Mouse (Mus musculus) C2C12 (cell line): ENCODE data around the gene Cep19. TPM values are rescaled to one million over a fixed set of nuclear protein-coding genes. Genes with fewer than 3 reads are reported as not detected.

ENCODE experiments used
- H3K27me3 ChIP-seq: one replicate; pipeline ENCODE4 v1.6.1; 2011; ENCODE audit not compliant: control insufficient read depth, insufficient read depth, insufficient read length
- H3K36me3 ChIP-seq: one replicate; pipeline ENCODE4 v1.6.1; 2011; ENCODE audit not compliant: control insufficient read depth, insufficient read depth
- H3K4me3 ChIP-seq: one replicate; pipeline ENCODE4 v1.5.1; 2011; ENCODE audit warnings: mild to moderate bottlenecking, control low read depth; ENCODE audit not compliant: poor library complexity, insufficient read depth, severe bottlenecking
- H3K79me2 ChIP-seq: one replicate; pipeline ENCODE4 v1.6.1; 2011; ENCODE audit not compliant: control insufficient read depth, insufficient read depth
- H3K79me3 ChIP-seq: one replicate; pipeline ENCODE4 v1.6.1; 2011; ENCODE audit warnings: low read depth, control low read depth
- H3ac ChIP-seq: one replicate; pipeline ENCODE3; 2011; ENCODE audit warnings: low read depth; ENCODE audit not compliant: control insufficient read depth, insufficient read length
- CEBPB ChIP-seq: IDR thresholded peaks from one replicate; pipeline ENCODE4 v1.6.1; 2011; ENCODE audit warnings: low read depth, mild to moderate bottlenecking, control low read depth, moderate library complexity
- CTCF ChIP-seq: IDR thresholded peaks from one replicate; pipeline ENCODE4 v1.5.1; 2011; ENCODE audit not compliant: control insufficient read depth, insufficient read depth, insufficient read length
- FOSL1 ChIP-seq: IDR thresholded peaks from one replicate; pipeline ENCODE4 v1.8.0; 2011; ENCODE audit warnings: mild to moderate bottlenecking, low read length; ENCODE audit not compliant: poor library complexity, insufficient read depth, severe bottlenecking
- MAX ChIP-seq: IDR thresholded peaks from one replicate; pipeline ENCODE4 v1.6.1; 2011; ENCODE audit warnings: mild to moderate bottlenecking, control low read depth
- MYOD1 ChIP-seq: IDR thresholded peaks from one replicate; pipeline ENCODE4 v1.6.1; 2011; ENCODE audit warnings: low read depth; ENCODE audit not compliant: control insufficient read depth, insufficient read length
- MYOG ChIP-seq: IDR thresholded peaks from one replicate; pipeline ENCODE4 v1.6.1; 2011; ENCODE audit not compliant: control insufficient read depth, insufficient read length; ENCODE audit errors: extremely low read depth
- USF1 ChIP-seq: IDR thresholded peaks from one replicate; pipeline ENCODE4 v1.6.1; 2011; ENCODE audit warnings: low read depth, mild to moderate bottlenecking, control low read depth, moderate library complexity
- polyA plus RNA-seq: library from polyadenylated mRNA; unstranded; fragments of >200 nt; fragmentation: generic; extraction: Trizol; gene quantifications from one replicate; pipeline ENCODE4 v1.2.1, GENCODE M21; 2012; ENCODE audit warnings: missing spikeins

Cep19 gene
- polyA plus RNA-seq, 1 experiment = 4.2 TPM

GRCm38 (mm10) chr16:32147589-32148207 lies 48.1 kb downstream of the Cep19 start:
- Histone ChIP-seq H3K4me3 (no peak overlapping the region), H3K79me3 (no peaks in the 10 kb centered on the region), H3K79me2 (no peaks in the 10 kb centered on the region), H3ac (no peak overlapping the region), H3K27me3 (peaks cover 12% of the 10 kb centered on the region), H3K36me3 (no peaks in the 10 kb centered on the region)
- TF ChIP-seq MYOD1 = no peak
- TF ChIP-seq MAX = no peak

- TF ChIP-seq FOSL1 = no peak
- TF ChIP-seq MAX = no peak
- no peak for TF ChIP-seq MYOD1
- no peak for TF ChIP-seq CTCF
- no peak for TF ChIP-seq MYOG
- TF ChIP-seq USF1 = no peak
- TF ChIP-seq CEBPB = no peak
- no peak overlapping the region for H3K4me3 ChIP-seq
- no peaks in the 10 kb centered on the region for H3K36me3 ChIP-seq
These were observed 54.4 kb downstream of the Cep19 start for GRCm38 (mm10) chr16:32153976-32154375.

DNA sequence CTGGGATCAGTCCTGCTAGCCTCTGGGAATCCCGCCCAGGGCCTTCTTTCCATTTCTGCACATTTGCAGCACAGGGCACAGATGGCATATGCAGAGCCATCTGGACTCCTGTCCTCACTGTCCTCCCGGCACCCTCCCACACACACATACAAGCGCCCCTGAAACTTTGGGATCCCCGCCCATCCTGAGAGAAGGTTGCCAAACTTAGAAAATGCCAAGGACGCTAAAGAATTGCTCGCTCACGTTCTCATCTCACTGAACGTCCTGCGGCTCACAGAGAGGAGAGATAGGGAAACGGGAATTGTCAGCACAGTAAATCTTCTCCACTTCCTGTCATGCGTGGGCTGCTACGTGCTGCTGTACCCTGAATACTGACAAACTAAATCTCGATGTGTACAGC lies 54.8 kb downstream of the Cep19 start:
- TF ChIP-seq CEBPB (no peak), MYOD1 (no peak), FOSL1 (no peak), USF1 (no peak), MAX (no peak), CTCF (no peak), MYOG (no peak)
- Histone ChIP-seq H3K36me3 (no peaks in the 10 kb centered on the region), H3K79me3 (no peaks in the 10 kb centered on the region), H3ac (no peak overlapping the region), H3K4me3 (no peak overlapping the region), H3K27me3 (peaks cover 27% of the 10 kb centered on the region), H3K79me2 (no peaks in the 10 kb centered on the region)

More at GRCm38 (mm10) chr16:32153976-32154375, 54.4 kb downstream of the Cep19 start:
- peaks cover 27% of the 10 kb centered on the region for H3K27me3 ChIP-seq
- H3K79me2 ChIP-seq = no peaks in the 10 kb centered on the region
- no peak overlapping the region for H3ac ChIP-seq
- no peaks in the 10 kb centered on the region for H3K79me3 ChIP-seq

- TF ChIP-seq CTCF (no peak), MAX (no peak), FOSL1 (no peak), USF1 (no peak), MYOG (no peak), CEBPB (no peak), MYOD1 (no peak)
- no peak overlapping the region for H3ac ChIP-seq
- no peak overlapping the region for H3K4me3 ChIP-seq
- H3K36me3 ChIP-seq = no peaks in the 10 kb centered on the region
- no peaks in the 10 kb centered on the region for H3K79me2 ChIP-seq
- H3K27me3 ChIP-seq = peaks cover 32% of the 10 kb centered on the region
- no peaks in the 10 kb centered on the region for H3K79me3 ChIP-seq
These were observed 57.1 kb downstream of the Cep19 start for GRCm38 (mm10) chr16:32156719-32157118.

GRCm38 (mm10) chr16:32157369-32157768 lies 57.8 kb downstream of the Cep19 start:
- H3K79me2 ChIP-seq = no peaks in the 10 kb centered on the region
- no peak overlapping the region for H3ac ChIP-seq
- no peaks in the 10 kb centered on the region for H3K79me3 ChIP-seq
- H3K36me3 ChIP-seq = no peaks in the 10 kb centered on the region
- H3K27me3 ChIP-seq = peaks cover 32% of the 10 kb centered on the region
- H3K4me3 ChIP-seq = no peak overlapping the region
- TF ChIP-seq USF1 = no peak
- no peak for TF ChIP-seq MYOD1
- TF ChIP-seq MAX = no peak
- no peak for TF ChIP-seq MYOG
- TF ChIP-seq CTCF = no peak
- no peak for TF ChIP-seq CEBPB
- TF ChIP-seq FOSL1 = no peak

Other genes starting within 250 kb of the Cep19 start
- gene Meltf, start 221.0 kb upstream of the Cep19 start, polyA plus RNA-seq = not detected
- gene Pigz, start 165.9 kb upstream of the Cep19 start, polyA plus RNA-seq = 0.05 TPM
- gene 0610012G03Rik, start 151.3 kb upstream of the Cep19 start, polyA plus RNA-seq = 46.3 TPM
- 34.4 TPM for gene Ncbp2, start 151.3 kb upstream of the Cep19 start, polyA plus RNA-seq
- 11.0 TPM for gene Senp5, start 96.5 kb upstream of the Cep19 start, polyA plus RNA-seq
- 16.4 TPM for gene Pak2, start 20.5 kb upstream of the Cep19 start, polyA plus RNA-seq
- gene Pigx, start 60 bp upstream of the Cep19 start, polyA plus RNA-seq = 30.8 TPM
- not detected for gene Nrros, start 65.8 kb downstream of the Cep19 start, polyA plus RNA-seq
- gene Bex6, start 80.0 kb downstream of the Cep19 start, polyA plus RNA-seq = not detected
- gene Fbxo45, start 147.4 kb downstream of the Cep19 start, polyA plus RNA-seq = 5.8 TPM
- 10.9 TPM for gene Wdr53, start 147.4 kb downstream of the Cep19 start, polyA plus RNA-seq
- not detected for gene Smco1, start 171.7 kb downstream of the Cep19 start, polyA plus RNA-seq
- gene Rnf168, start 177.7 kb downstream of the Cep19 start, polyA plus RNA-seq = 7.4 TPM
- 10.8 TPM for gene Ubxn7, start 232.5 kb downstream of the Cep19 start, polyA plus RNA-seq